Comparison of ENCODE assay signal across 8 mouse cellular contexts in the genomic region with DNA sequence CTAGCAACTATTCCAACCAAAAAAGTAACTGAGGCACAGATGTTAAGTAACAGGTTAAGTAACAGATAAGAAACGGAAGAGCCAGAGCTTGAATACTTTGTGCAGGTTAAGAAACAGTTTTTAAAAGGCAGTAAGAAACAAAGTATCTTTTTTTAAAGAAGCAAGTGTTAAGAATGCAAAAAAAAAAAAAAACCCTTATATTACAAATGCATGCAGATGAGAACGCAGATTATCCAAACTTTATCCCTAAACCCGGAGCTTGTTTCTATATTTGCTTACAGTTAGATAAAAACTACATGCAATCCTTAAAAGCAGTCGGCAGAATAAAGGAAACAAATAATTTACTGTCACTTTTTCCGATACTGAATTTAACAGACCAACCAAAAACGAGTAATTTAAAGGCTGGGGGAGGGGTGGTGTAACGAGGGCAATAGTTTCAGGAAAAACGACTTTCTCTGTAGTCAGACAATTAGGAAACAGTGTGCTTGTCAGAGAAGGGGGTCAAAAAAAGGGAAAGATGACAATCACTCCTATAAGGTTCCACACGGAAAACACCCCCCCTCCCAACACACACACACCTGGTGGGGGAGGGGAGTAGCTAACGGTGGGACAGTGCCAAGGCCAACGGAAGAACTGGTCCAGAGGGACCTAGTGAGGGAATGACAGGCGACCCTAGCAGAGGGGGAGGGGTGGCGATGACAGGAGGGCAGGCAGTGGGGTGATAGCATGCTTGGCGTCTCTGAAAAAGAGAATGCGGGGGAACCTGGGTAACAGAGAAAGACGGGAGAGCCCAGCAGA. TPM values are rescaled to one million over a fixed set of nuclear protein-coding genes. Genes with fewer than 3 reads are reported as not detected.
A peak's percentile ranks its signal among the peaks of the same experiment; 100 is the strongest.
DNase-seq lines count a peak whose midpoint lies in the region; ATAC-seq and TF ChIP-seq lines count a peak whose summit lies in the region.

No protein-coding gene starts in this region.

- DNase-seq in heart, adult 18-20 months, result peak; percentile 25 to 50
- DNase-seq in heart, adult 8-10 months (ENCODE audit: low spot score), result no peak
- peak; percentile 55 for DNase-seq in embryo, embryonic 10 days (ENCODE audit: low spot score)
- peak; percentile 16 to 31 for DNase-seq in gastrocnemius, postnatal 4 days (ENCODE audit: low spot score in 2 of 2)
- DNase-seq in kidney, adult 2 months, result peak; percentile 41
- DNase-seq in limb, embryonic 14.5 days (ENCODE audit: low spot score), result peak; percentile 40

- peaks cover 3% of the 10 kb centered on the region; the same call in 1 of the 2 replicates for H3K4me1 ChIP-seq in kidney, adult 2 months (ENCODE audit: control insufficient read depth, insufficient read depth, low read length)
- peaks cover 16% of the 10 kb centered on the region for H3K4me1 ChIP-seq in limb, embryonic 14.5 days (ENCODE audit: control insufficient read depth, insufficient read depth, low read length)
- H3K4me1 ChIP-seq in midbrain, embryonic 16.5 days (ENCODE audit: control insufficient read depth, insufficient read depth, low read length), result peaks cover 23% of the 10 kb centered on the region
- H3K4me1 ChIP-seq in stomach, embryonic 14.5 days (ENCODE audit: control insufficient read depth, insufficient read depth, low read length), result peaks cover 13% of the 10 kb centered on the region

- no peak for ATAC-seq in limb, embryonic 14.5 days (ENCODE audit: low FRiP score, low read depth)
- no peak; the same call in 1 of the 2 replicates for ATAC-seq in midbrain, embryonic 16.5 days
- no peak for ATAC-seq in stomach, embryonic 14.5 days (ENCODE audit: insufficient number of reproducible peaks, insufficient read depth, low FRiP score, low read depth)

- H3K4me2 ChIP-seq in limb, embryonic 14.5 days (replicated peaks; ENCODE audit: low read depth, low read length, severe bottlenecking), result peak overlapping the region; percentile 69
- peak overlapping the region; percentile 80 for H3K4me2 ChIP-seq in midbrain, embryonic 16.5 days (ENCODE audit: low read length)
- H3K4me2 ChIP-seq in stomach, embryonic 14.5 days (replicated peaks; ENCODE audit: low read depth, low read length), result peak overlapping the region; percentile 91

- TF ChIP-seq POLR2A in kidney, adult 2 months (IDR thresholded peaks at IDR 0.05; ENCODE audit: low read depth, low read length), result no peak
- TF ChIP-seq POLR2A in limb, embryonic 14.5 days (IDR thresholded peaks at IDR 0.05; ENCODE audit: borderline replicate concordance, extremely low read depth, insufficient read depth, insufficient read length), result no peak

- peak overlapping the region; percentile 95 for H3K4me3 ChIP-seq in kidney, adult 2 months (ENCODE audit: insufficient read depth, low read depth, low read length)
- peak overlapping the region; percentile 94 for H3K4me3 ChIP-seq in limb, embryonic 14.5 days (replicated peaks; ENCODE audit: low read length)
- peak overlapping the region; percentile 98 for H3K4me3 ChIP-seq in midbrain, embryonic 16.5 days (ENCODE audit: low read depth, low read length)
- H3K4me3 ChIP-seq in stomach, embryonic 14.5 days (ENCODE audit: low read depth, low read length), result peak overlapping the region; percentile 94

- peak overlapping the region; percentile 92 for H3K9ac ChIP-seq in limb, embryonic 14.5 days (ENCODE audit: low read depth, low read length, severe bottlenecking)
- H3K9ac ChIP-seq in midbrain, embryonic 16.5 days (ENCODE audit: low read depth, low read length), result peak overlapping the region; percentile 93
- peak overlapping the region; percentile 89 for H3K9ac ChIP-seq in stomach, embryonic 14.5 days (replicated peaks; ENCODE audit: low read depth, low read length)

- H3K27me3 ChIP-seq in kidney, adult 2 months (replicated peaks; ENCODE audit: control insufficient read depth, insufficient read depth, low read length), result no peaks in the 10 kb centered on the region
- no peaks in the 10 kb centered on the region for H3K27me3 ChIP-seq in limb, embryonic 14.5 days (ENCODE audit: control insufficient read depth, insufficient read depth, low read length)
- no peaks in the 10 kb centered on the region for H3K27me3 ChIP-seq in midbrain, embryonic 16.5 days (ENCODE audit: control insufficient read depth, insufficient read depth, low read depth, low read length)
- no peaks in the 10 kb centered on the region for H3K27me3 ChIP-seq in stomach, embryonic 14.5 days (ENCODE audit: control insufficient read depth, insufficient read depth, low read length)

- H3K9me3 ChIP-seq in limb, embryonic 14.5 days (ENCODE audit: control insufficient read depth, low read length), result no peaks in the 10 kb centered on the region
- H3K9me3 ChIP-seq in midbrain, embryonic 16.5 days (replicated peaks; ENCODE audit: control insufficient read depth, low read length, poor library complexity, severe bottlenecking), result no peaks in the 10 kb centered on the region; the same call in 1 of the 2 replicates
- no peaks in the 10 kb centered on the region for H3K9me3 ChIP-seq in stomach, embryonic 14.5 days (ENCODE audit: control insufficient read depth, low read depth, low read length)

- TF ChIP-seq CTCF in kidney, adult 2 months (conservative IDR thresholded peaks at IDR 0.05; ENCODE audit: insufficient read depth, insufficient read length, low read depth, low read length), result no peak

- WGBS in kidney, adult 2 months, result under 1% methylated on average over 16 of the region's 16 CpGs
- 4% methylated on average over 16 of the region's 16 CpGs for WGBS in limb, embryonic 14.5 days
- 5% methylated on average over 16 of the region's 16 CpGs for WGBS in midbrain, embryonic 16.5 days
- WGBS in stomach, embryonic 14.5 days, result 2% methylated on average over 16 of the region's 16 CpGs

- H3K36me3 ChIP-seq in kidney, adult 2 months (ENCODE audit: control insufficient read depth, insufficient read depth, low read length), result no peaks in the 10 kb centered on the region; the same call in 1 of the 2 replicates
- peaks cover 14% of the 10 kb centered on the region for H3K36me3 ChIP-seq in limb, embryonic 14.5 days (ENCODE audit: control insufficient read depth, insufficient read depth, low read length)
- peaks cover under 1% of the 10 kb centered on the region for H3K36me3 ChIP-seq in midbrain, embryonic 16.5 days (ENCODE audit: control insufficient read depth, insufficient read depth, low read length)
- peaks cover 6% of the 10 kb centered on the region for H3K36me3 ChIP-seq in stomach, embryonic 14.5 days (ENCODE audit: control insufficient read depth, insufficient read depth, low read length)

- H3K27ac ChIP-seq in kidney, adult 2 months (ENCODE audit: insufficient read depth, low read depth, low read length), result peak overlapping the region; percentile 16; the same call in 1 of the 2 replicates
- H3K27ac ChIP-seq in limb, embryonic 14.5 days (replicated peaks; ENCODE audit: low read depth, low read length), result peak overlapping the region; percentile 91
- H3K27ac ChIP-seq in midbrain, embryonic 16.5 days (ENCODE audit: low read length), result peak overlapping the region; percentile 99
- peak overlapping the region; percentile 98 for H3K27ac ChIP-seq in stomach, embryonic 14.5 days (ENCODE audit: low read length)

RNA-seq across cellular contexts. Expression of gene Zfp654, which starts 1.0 kb away (rescaled TPM):
- 1 to 10 TPM; 8.9 to 9.7 TPM for total RNA-seq in heart, adult 18-20 months (2021)
- 10 to 100 TPM in 1 of 4 experiments, 1 to 10 TPM in 3; 8.8 to 10.0 (median 9.6) TPM for total RNA-seq in heart, adult 8-10 months (2022)
- 1 to 10 TPM; 7.9 to 9.6 TPM for total RNA-seq in gastrocnemius, postnatal 4 days (2021)
- polyA plus RNA-seq in kidney, adult 2 months (2012; rRNA removed), result 0.83 and 1.3 TPM in 2 replicates
- 7.0 and 8.1 TPM in 2 replicates for polyA plus RNA-seq in limb, embryonic 14.5 days (2012; rRNA removed)
- polyA plus RNA-seq in limb, embryonic 14.5 days (2014; fragmentation: Nextera tagmentation; extraction: Ambion mirVana), result 8.0 and 8.6 TPM in 2 replicates
- 5.9 and 6.1 TPM in 2 replicates for polyA plus RNA-seq in midbrain, embryonic 16.5 days (2015; fragmentation: Nextera tagmentation; extraction: Ambion mirVana)
- polyA plus RNA-seq in stomach, embryonic 14.5 days (2014; fragmentation: Nextera tagmentation; extraction: Ambion mirVana), result 8.3 and 10.3 TPM in 2 replicates

RNA-seq across cellular contexts. Expression of gene Cggbp1, which starts 1.3 kb away (rescaled TPM):
- total RNA-seq in heart, adult 18-20 months (2021), result 10 to 100 TPM; 42.2 to 44.5 TPM
- total RNA-seq in heart, adult 8-10 months (2022), result 10 to 100 TPM; 29.4 to 42.2 (median 38.7) TPM
- total RNA-seq in gastrocnemius, postnatal 4 days (2021), result 10 to 100 TPM; 64.2 to 70.3 TPM
- 11.6 and 14.2 TPM in 2 replicates for polyA plus RNA-seq in kidney, adult 2 months (2012; rRNA removed)
- 47.6 and 48.4 TPM in 2 replicates for polyA plus RNA-seq in limb, embryonic 14.5 days (2012; rRNA removed)
- 102 and 105 TPM in 2 replicates for polyA plus RNA-seq in limb, embryonic 14.5 days (2014; fragmentation: Nextera tagmentation; extraction: Ambion mirVana)
- 73.4 and 82.7 TPM in 2 replicates for polyA plus RNA-seq in midbrain, embryonic 16.5 days (2015; fragmentation: Nextera tagmentation; extraction: Ambion mirVana)
- polyA plus RNA-seq in stomach, embryonic 14.5 days (2014; fragmentation: Nextera tagmentation; extraction: Ambion mirVana), result 84.4 and 97.6 TPM in 2 replicates

Comparison
In these comparisons a context has a peak if more than half of its experiments do, and no peak if none do; other contexts are left out.
1. H3K27ac ChIP-seq: peak in every context shown above with its lines; median percentile 99 in midbrain, embryonic 16.5 days; 98 in stomach, embryonic 14.5 days; 91 in limb, embryonic 14.5 days; 16 in kidney, adult 2 months.